Mouse (Mus musculus): ENCODE measurements at regions not wholly inside any gene's neighbourhood (a gene's known extent, or its start where the extent isn't known, plus 50 kb on each side); places are given as distances from the start of the nearest gene placed in this dataset.

DNA sequence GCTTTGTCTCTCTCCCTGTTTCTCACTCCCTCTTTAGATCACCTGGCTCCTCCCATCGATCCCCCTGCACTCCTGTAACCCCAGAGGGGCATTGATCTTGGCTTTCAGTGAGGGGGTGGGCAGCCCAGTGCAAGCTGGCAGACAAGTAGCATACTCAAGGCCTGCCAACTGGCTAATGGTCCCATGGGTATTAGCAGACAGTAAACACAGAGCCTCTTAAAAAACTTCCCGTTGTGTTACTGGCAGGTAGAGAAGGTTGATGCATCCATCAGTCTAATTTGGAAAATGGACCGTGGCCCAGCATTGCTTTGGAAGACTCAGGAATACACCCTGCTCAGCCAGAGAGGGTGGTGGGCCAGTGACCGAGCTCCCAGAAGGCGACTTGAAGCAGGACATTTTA lies 145.0 kb downstream of the 9530068E07Rik start:
- DNase-seq (ENCODE audit: low spot score in 2 of 2), result no peak

DNA sequence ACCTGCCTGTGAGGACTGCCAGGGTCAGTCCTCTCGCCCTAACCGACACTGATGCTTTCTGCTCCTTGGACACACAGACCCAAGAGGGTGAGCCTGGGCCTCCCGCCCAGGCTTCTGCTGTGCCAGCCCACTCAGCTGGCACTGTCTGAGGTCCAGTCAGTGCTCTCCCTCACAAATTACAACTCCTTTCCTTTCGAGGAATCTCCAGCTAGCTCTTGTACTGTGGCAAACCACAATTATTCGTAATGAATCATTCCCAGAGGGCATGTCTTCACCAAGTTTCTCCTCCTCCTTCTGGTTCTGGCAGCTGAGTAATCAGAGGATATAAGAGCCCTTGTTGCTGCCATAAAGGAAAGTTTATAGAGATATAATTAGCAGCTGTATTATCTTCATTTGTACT lies 155.2 kb downstream of the 9530068E07Rik start:
- DNase-seq (ENCODE audit: low spot score in 2 of 2), result no peak

DNA sequence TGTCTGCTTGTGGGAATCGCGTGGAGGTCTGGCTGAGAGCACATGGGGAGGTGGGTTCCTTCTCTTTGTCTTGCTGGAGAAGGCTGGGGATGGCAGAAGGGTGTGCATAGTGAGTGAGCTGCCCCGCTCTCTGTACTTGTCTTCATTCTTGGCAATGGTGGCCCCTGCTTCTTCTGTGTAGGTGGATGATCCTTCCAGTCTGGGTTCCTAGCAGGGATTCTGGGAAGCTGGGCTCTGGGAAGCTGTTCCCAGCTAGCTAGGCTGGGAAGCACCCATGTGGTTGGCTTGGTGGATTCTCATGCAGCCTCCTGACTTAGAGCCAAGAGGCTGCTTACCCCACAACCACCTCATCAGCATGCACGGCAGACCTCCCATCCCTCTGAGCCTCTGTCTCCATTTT lies 156.6 kb downstream of the 9530068E07Rik start:
- no peak for DNase-seq (ENCODE audit: low spot score in 2 of 2)

DNA sequence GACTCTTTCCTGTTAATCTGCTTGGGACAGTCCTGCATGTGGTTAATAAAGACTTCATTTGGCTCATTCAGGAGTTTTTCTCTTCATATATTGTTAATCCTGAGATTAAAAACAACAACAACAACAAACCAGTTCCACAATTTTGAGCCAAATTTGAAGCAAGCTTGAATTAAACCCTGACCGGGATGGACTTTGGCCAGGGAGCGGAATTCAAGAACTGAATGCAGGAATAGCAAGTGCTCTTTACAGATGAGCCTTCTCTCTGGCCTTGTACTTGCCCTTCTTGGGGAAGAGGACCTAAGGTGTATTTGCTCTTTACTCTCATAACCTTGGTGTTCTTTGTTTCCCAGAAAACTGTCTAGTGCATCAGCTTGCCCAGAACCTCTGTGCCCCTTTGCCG lies 161.6 kb downstream of the 9530068E07Rik start:
- DNase-seq (ENCODE audit: low spot score in 2 of 2), result no peak

DNA sequence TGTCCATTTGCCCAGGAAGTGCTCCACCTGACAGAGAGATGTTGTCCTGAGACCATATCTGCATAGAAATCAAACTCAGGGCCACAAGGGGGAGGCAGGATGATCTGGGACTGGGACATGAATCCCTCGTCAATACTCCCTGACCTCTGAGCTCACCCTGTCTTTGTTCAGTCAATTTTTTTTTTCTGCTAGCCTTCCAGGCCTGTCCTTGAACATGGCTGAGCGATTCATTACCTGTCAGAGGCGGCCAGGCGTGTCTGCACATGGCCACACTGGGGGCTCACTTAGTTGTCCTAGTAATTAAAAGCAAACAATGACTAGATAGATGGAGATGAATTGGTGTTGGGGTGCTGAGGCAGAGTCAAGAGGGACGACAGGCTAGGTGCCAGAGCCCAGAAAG lies 162.6 kb downstream of the 9530068E07Rik start:
- no peak for DNase-seq (ENCODE audit: low spot score in 2 of 2)

DNA sequence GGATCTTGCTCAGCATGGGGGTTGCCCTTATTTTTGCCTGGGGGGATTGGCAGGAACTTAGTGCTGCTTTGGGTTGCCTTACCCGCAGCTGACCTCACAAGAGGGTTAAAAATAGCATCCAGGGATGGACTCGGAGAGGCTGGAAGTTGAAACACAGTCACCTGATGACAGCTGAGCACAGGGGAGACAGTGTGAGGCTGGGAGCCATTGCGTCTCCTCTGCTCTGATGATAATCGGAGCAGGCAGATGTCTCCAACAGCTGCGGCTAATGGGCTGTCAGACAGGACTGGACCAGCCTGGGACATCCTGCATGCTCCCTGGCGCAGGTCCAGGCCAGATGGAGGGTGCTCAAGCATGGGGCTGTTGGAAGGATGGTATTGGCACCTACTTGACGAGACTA lies 165.1 kb downstream of the 9530068E07Rik start:
- no peak for DNase-seq (ENCODE audit: low spot score in 2 of 2)

DNA sequence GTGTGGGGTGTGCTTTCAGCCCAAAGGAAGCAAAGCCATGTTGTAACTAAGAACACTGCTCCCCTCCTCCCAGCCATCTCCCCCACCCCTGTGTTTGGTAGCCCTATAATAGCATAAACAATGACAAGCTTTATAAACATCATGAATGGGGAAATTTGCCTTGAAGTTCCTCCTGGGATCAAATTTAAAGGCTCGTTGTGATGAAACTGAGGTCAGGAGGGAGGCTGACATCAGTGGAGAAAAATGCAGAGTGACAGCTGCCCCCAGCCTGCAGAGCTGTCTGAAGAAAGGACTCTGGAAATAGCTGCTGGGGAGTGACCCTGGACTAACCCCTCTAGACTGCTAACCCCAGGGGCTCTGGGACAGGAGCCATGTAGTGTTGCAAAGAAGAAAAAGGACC lies 169.2 kb downstream of the 9530068E07Rik start:
- DNase-seq (ENCODE audit: low spot score in 2 of 2), result no peak

DNA sequence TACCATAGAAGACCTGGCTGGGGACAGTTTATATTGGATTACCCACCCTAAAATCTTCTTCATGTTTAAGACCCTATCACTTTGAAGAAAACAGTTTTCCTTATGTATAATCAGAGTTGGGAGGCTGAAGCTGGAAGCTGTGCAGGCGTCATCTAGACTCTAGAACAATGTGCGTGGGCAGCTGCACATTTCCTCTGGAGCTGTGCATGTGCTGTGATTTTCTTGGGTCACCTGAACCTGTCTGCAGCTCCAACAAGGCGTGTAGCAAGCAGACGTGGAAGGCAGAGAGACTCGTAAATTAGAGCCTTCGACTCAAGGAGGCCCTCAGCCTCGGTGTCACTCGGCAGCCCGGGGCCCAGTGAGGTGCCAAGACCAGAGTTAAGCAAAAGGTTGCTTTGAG lies 169.8 kb downstream of the 9530068E07Rik start:
- DNase-seq (ENCODE audit: low spot score in 2 of 2), result no peak

DNA sequence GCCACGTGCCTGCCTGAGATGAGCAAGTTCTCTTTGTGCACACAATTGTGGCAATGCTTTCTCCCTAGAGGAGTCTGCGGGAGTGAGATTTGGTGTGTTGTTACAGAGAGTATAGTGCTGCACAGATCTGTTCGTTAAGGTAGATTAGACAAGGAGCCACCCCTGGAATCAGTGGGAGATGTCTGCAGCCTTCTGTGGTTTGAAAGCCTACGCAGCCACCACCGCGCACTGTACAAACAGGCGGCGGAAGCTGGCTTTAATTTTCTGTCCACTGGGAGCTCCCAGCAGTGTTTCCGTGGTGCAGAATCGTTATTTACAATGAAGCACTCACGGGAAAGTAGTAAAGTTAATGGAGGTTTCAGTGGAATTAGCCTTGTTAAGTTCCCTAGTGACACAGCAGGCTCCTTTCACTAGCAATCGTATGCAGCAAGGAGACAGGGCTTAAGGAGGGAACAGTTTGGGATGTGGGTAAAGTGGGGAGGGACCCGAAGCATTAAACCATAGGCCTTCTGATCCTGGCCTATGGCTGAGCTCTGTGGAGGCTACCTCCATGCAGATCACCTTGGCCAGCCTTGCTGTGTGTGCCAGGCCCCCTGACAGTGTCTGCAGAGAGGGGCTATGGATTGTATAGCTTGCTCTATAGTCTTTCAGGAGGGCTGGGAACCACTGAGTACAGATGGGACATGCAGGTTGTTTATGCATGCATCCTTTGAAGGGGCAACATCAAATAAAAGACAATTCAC lies 171.9 kb downstream of the 9530068E07Rik start:
- no peak for DNase-seq (ENCODE audit: low spot score in 2 of 2)

DNA sequence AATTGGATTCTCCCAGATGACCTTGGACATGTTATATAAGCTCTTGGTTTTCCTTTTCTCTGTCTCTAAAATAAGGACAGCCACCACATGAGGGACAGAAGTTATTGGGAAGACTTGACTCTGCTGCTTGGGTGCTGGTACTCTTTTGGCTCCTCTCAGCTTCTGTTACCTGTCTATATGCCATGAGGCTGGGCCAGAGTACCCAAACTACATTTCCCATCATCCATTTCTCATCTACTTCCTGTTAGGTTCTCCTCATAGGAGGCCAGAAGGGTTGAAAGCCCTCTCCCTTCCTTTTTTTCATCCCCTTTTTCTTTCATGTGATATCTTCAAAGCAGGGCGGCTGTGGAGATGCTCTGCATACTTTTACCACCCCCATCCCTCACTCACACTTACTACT lies 172.6 kb downstream of the 9530068E07Rik start:
- DNase-seq (ENCODE audit: low spot score in 2 of 2), result no peak

DNA sequence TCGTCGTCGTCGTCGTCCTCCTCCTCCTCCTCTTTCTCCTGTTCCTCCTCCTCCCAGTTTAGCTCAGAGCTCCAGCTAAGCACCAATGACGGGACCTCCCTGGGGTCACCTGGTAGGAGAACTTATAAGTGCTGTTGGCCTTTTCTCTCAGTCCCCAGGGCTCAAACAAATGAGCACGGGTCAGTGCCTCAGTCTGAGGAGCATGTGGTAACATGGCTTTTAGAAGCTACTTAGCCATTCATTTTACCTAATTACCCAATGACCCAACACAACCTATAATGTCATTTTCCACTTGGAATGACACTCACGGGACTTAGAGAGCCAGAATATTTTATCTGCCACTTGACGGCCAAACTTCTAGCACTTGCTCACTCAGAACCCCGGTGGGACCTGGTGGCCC lies 173.5 kb downstream of the 9530068E07Rik start:
- no peak for DNase-seq (ENCODE audit: low spot score in 2 of 2)

DNA sequence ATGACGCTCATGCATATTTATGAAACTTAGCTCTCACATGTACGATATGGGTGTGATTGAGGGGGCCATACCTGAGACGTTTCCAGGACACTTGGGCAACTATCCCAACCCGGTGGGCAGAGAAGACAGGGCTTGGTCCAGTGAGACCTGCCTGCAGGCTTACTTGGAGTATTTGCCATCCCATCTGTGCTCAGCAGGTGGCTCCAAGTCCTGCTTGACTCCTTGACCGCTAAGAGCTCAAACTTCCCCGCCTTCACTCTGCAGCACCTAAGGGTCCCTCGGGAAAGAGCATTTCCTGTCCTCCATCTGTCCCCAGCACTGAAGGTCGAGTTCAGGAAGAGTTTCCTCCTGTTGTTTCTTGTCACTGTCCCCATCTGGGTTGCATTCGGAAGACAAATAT lies 182.2 kb downstream of the 9530068E07Rik start:
- no peak for DNase-seq (ENCODE audit: low spot score in 2 of 2)

DNA sequence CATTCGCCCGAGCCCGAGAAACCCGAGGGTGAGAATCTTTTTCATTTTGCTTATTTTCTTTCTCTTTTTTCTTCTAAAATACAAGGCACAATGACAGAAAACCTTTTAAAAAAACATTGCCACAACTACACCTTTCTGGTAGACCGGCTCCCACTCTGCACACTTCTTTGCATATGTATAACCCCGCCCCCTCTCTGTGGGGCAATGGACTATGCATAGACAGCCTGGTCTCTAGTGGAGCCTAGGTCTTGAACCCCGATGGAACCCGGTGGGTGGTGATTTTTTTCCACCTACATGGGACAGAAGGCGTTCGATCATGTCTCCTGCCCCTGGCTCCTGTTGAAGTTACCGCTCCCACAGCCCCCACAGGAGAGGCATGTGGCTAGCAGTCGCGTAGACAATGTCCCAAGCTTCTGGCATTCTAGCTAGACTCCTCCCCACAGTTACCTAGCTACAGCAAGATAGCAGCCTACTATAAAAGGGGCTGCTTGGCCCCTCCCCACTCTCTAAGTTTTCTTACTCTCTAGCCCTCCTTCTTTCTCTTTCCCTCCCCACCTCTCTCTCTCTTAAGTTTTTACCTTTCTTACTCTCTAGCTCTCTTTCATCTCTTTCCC lies 183.6 kb downstream of the 9530068E07Rik start:
- no peak for DNase-seq (ENCODE audit: low spot score in 2 of 2)

DNA sequence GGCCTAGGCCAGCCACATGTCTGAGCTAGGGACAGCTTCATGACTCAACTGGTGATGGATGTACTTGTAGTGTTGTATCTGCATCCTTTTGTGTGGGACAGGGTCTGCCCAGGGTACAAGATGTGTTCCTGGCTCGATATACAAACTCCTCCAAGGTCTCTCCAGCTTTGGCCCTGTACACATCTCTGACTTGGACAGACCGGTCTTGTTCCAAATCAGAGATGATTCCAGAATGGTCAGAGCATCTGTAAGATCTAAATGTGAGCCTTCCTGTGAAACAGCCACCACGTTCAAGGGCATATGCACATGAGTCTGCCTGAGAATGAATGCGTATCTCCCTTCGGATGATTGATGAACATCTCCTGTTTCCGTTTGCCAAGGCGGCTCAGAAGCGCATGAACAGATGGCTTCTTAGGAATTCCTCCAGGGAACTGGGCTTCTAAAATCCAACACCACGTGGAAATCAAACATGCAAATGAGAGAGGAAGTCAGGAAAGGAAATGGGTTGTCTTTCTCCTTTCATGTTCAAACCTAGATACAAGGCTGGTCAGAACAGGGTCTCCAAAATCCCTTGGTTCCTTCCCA lies 172.7 kb upstream of the Fstl4 start:
- DNase-seq (ENCODE audit: low spot score in 2 of 2), result no peak

DNA sequence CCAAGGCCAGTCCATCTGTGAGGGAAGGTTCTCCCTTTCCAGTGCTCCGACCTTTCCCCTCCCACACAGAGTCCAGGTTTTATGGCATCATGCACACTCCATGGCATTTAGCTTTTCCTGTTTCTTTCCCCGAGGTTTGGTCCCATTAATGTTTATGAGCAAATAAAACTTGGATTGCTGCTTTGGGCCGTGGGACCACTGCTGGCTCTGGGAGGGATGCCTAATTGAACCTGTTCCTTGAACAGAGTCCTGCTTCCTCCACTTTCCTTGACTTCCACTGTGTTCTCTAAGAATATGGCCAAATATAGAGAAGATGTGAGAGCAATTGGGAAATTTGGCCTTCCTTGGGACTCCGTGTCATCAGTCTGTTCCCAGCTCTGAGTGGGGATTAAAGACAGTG lies 170.3 kb upstream of the Fstl4 start:
- no peak for DNase-seq (ENCODE audit: low spot score in 2 of 2)

DNA sequence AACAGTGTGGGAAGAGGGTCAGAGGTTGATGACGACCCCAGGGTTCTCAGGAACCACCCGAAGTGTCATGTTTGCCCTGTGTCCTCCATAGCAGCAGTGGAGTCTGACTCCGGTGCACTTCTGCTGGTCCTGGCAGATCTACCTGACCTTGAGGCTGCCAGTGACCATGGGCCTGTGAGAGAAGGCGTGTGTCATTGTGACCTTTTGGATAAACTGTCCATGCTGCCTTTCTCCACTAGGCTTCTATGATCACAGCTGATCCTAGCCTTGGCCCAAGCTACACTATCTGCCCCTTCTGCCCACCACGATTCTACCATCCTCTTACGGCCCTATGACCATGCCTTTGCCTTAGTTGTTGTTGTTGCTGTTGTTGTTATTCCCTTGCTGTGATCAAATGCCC lies 163.2 kb upstream of the Fstl4 start:
- DNase-seq (ENCODE audit: low spot score in 2 of 2), result peak in 1 of 2 experiments; percentile 9

DNA sequence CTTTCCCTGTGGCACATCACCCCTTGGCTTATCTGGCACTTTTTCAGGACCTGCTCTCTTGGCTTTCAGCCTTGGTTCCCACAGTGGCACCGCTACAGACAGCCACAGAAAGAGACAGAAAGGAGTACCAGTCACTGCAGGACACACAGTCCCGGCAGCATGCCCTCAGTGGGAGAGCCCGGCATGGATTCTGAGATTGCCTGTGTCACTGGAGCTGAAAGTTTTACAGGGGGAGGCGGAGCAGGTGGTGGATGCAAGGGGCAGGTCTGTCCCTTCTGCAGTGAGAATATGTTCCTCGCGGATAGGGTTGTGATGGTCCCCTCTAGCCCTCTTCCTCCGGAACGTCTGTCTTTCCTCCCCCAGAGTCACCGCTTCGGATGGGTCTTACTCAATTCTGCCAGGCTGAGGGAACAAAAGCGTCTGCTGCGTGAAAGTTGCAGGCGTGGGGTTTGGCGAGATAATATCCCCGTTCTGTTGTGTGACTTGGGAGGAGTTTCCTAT lies 162.3 kb upstream of the Fstl4 start:
- no peak for DNase-seq (ENCODE audit: low spot score in 2 of 2)

DNA sequence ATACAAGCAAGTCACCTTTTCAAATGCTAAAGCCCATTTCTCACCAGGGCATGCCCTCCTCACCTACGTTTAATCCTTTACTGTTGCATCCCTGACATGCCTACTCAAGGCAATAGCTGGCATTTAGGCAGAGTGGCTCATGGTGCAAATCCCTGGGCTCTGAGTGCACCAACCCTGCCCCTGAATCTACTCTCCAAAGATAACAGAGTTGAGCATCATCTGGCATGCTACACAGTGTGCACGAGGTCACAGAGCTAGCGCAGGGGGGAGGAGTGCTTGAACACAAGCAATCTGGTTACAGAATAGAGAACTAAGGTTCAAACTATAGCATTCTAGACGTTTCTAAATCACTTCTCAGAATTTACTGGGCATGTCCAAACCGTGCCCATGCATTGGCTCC lies 161.6 kb upstream of the Fstl4 start:
- DNase-seq (ENCODE audit: low spot score in 2 of 2), result no peak

DNA sequence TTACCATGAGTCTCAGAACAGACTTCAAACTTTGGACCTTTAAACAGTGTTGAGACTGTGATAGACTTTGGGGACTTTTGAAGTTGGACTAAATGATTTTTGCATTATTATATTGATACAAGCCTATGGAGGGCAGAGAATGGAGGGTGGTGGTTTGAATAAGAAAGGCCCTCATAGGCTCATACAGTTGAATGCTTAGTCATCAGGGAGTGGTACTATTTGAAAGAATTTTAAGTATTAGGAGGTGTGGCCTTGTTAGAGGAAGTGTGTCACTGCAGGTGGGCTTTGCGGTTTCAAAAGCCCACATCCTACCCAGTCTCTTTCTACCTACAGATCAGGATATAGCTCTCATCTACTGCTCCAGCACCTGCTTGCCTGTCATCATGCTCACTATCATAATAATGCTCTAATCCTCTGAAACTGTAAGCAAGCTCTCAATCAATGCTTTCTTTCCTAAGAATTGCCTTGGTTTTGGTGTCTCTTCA lies 153.7 kb upstream of the Fstl4 start:
- no peak for DNase-seq (ENCODE audit: low spot score in 2 of 2)

DNA sequence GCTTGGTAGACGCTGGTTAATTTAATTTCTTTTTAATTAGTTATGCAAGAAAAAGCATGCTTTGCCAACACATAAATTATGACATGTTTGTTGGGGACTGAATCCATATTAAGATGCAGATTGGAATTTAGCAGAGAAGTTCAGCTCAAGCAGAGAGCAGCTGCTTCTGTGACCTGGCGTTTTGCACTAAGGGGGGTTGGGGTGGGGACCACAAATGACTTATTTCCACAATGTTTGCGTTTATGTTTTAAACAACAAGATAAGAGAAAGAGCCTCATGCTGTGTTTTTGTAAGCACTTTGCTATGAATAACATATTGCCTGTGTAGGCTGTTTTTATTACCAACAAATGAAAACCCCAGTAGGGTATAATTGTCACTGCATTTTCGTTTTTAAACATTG lies 148.8 kb upstream of the Fstl4 start:
- no peak for DNase-seq (ENCODE audit: low spot score in 2 of 2)

DNA sequence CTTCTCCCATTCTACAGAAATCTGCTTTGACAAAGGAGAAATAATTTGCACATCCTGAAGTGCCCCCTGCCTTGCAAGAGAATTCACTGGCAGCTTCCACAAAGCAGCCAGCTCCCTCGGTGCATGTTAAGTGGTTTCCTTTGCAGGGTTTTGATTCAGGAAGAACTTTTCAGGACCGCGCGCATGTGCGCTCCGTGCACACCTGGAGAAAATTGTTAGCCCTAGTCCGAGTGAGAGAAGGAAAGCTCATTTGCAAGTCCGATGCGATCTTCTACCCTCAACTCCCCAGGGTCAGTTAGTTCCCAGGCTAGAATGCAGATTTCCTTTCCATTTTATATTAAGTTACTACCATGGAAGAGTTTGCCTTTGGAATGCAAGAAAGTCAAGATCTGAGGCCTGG lies 145.8 kb upstream of the Fstl4 start:
- no peak for DNase-seq (ENCODE audit: low spot score in 2 of 2)

DNA sequence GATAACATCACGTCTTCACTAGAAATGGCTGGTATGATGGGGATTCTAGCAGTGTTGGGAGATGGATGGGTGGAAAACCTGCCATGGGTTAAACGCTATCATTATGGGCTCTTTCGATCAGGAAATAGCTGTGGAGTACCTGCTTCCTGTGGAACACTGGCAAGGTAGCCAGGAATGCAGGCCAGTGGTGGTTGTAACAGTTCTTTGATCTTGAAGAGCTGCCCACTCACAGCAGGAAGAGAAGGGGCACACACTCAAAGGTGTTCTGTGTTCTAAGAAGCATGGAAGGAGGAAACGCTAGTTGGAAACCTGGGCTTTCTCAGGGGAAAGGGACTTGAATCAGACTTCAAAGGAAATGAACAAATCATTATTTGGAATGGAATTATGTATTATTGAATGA lies 141.6 kb upstream of the Fstl4 start:
- DNase-seq (ENCODE audit: low spot score in 2 of 2), result no peak

DNA sequence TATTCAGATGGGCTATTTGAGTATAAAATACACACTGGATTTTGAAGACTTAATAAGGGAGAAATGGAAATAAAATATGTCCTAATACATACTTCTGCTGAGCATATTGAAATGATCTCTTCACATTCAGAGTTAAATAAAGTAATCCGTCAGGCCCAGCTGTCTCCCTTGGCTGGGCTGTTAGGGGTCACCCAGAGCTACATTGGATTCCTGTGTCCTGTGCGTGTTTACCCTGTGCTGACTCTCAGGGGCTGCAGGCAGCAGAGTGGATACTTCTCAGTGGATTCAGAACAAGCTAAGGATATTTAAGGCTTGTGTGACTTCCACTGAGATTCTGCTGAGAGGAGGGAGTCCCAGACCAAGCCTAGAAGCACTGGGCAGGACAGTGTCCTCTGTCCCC lies 135.6 kb upstream of the Fstl4 start:
- DNase-seq (ENCODE audit: low spot score in 2 of 2), result no peak
